Mouse (Mus musculus): ENCODE measurements around the gene Spats2.
"Not testable (repeated sequence)": the region's sequence is repeated elsewhere in the genome, so short reads cannot be mapped to it uniquely, and the experiment has no call there.

Spats2 gene

GRCm38 (mm10) chr15:99222794-99223584 lies 97.3 kb downstream of the Spats2 start:
- intact Hi-C loops (cut with DNase I): no loop called here

- intact Hi-C loops (cut with DNase I): no loop called here
Observed at GRCm38 (mm10) chr15:99223585-99224207, 98.0 kb downstream of the Spats2 start.

- intact Hi-C loops (cut with DNase I): no loop called here
Observed at GRCm38 (mm10) chr15:99224208-99224911, 98.6 kb downstream of the Spats2 start, which contains the start of gene Kcnh3. TSS of gene Kcnh3 (plus strand) at chr15:99224861.

GRCm38 (mm10) chr15:99225081-99225810 lies 99.5 kb downstream of the Spats2 start:
- intact Hi-C loops (cut with DNase I): no loop called here

- intact Hi-C loops (cut with DNase I): no loop called here
Observed at GRCm38 (mm10) chr15:99226090-99226489, 100.4 kb downstream of the Spats2 start.

- intact Hi-C loops (cut with DNase I): no loop called here
Observed at GRCm38 (mm10) chr15:99231998-99232397, 106.3 kb downstream of the Spats2 start.

GRCm38 (mm10) chr15:99233719-99234118 lies 108.0 kb downstream of the Spats2 start:
- intact Hi-C loops (cut with DNase I): no loop called here

GRCm38 (mm10) chr15:99234326-99235010 lies 108.8 kb downstream of the Spats2 start:
- intact Hi-C loops (cut with DNase I): no loop called here

GRCm38 (mm10) chr15:99238006-99238405 lies 112.3 kb downstream of the Spats2 start:
- intact Hi-C loops (cut with DNase I): no loop called here

GRCm38 (mm10) chr15:99240129-99240528 lies 114.4 kb downstream of the Spats2 start:
- intact Hi-C loops (cut with DNase I): no loop called here

GRCm38 (mm10) chr15:99241249-99241648 lies 115.5 kb downstream of the Spats2 start:
- intact Hi-C loops (cut with DNase I): no loop called here

GRCm38 (mm10) chr15:99242045-99242444 lies 116.3 kb downstream of the Spats2 start:
- intact Hi-C loops (cut with DNase I): no loop called here

GRCm38 (mm10) chr15:99246736-99247135 lies 121.0 kb downstream of the Spats2 start:
- intact Hi-C loops (cut with DNase I): not testable (repeated sequence)

- intact Hi-C loops (cut with DNase I): no loop called here
Observed at GRCm38 (mm10) chr15:99248972-99249371, 123.3 kb downstream of the Spats2 start.

GRCm38 (mm10) chr15:99249938-99250337 lies 124.2 kb downstream of the Spats2 start:
- intact Hi-C loops (cut with DNase I): no loop called here

- intact Hi-C loops (cut with DNase I): not testable (repeated sequence)
Observed at GRCm38 (mm10) chr15:99251111-99251510, 125.4 kb downstream of the Spats2 start.

GRCm38 (mm10) chr15:99251626-99252380 lies 126.1 kb downstream of the Spats2 start, which contains the start of gene Mcrs1:
TSS of gene Mcrs1 (minus strand) at chr15:99251961.
- intact Hi-C loops (cut with DNase I): no loop called here

- intact Hi-C loops (cut with DNase I): no loop called here
Observed at GRCm38 (mm10) chr15:99252381-99253174, 126.9 kb downstream of the Spats2 start.

- intact Hi-C loops (cut with DNase I): not testable (repeated sequence)
Observed at GRCm38 (mm10) chr15:99253175-99253479, 127.4 kb downstream of the Spats2 start.

Data from adrenal gland (tissue).